Mouse (Mus musculus): ENCODE results near the gene Vps54. TPM values are rescaled to one million over a fixed set of nuclear protein-coding genes. Genes with fewer than 3 reads are reported as not detected.

Gene Vps54
- polyA plus RNA-seq, 1 experiment, result 25.6 TPM

GRCm38 (mm10) chr11:21328141-21328540, 89.1 kb downstream of the Vps54 start:
- DNase-seq (ENCODE audit: extremely low spot score in 1 of 2, low spot score in 1 of 2), result no peak

- no peak for DNase-seq (ENCODE audit: extremely low spot score in 1 of 2, low spot score in 1 of 2)
These were observed 93.7 kb downstream of the Vps54 start for GRCm38 (mm10) chr11:21332639-21333295.

- no peak for DNase-seq (ENCODE audit: extremely low spot score in 1 of 2, low spot score in 1 of 2)
These were observed 98.8 kb downstream of the Vps54 start for GRCm38 (mm10) chr11:21337855-21338254.

GRCm38 (mm10) chr11:21339088-21339487, 100.0 kb downstream of the Vps54 start:
- peak; percentile 24 to 45 for DNase-seq (ENCODE audit: extremely low spot score in 1 of 2, low spot score in 1 of 2)

- DNase-seq (ENCODE audit: extremely low spot score in 1 of 2, low spot score in 1 of 2), result no peak
These were observed 104.4 kb downstream of the Vps54 start for GRCm38 (mm10) chr11:21343490-21343889.

GRCm38 (mm10) chr11:21346020-21346419, 106.9 kb downstream of the Vps54 start:
- no peak for DNase-seq (ENCODE audit: extremely low spot score in 1 of 2, low spot score in 1 of 2)

- no peak for DNase-seq (ENCODE audit: extremely low spot score in 1 of 2, low spot score in 1 of 2)
These were observed 109.8 kb downstream of the Vps54 start for GRCm38 (mm10) chr11:21348890-21349289.

- DNase-seq (ENCODE audit: extremely low spot score in 1 of 2, low spot score in 1 of 2), result no peak
These were observed 112.2 kb downstream of the Vps54 start for GRCm38 (mm10) chr11:21351296-21351695.

- DNase-seq (ENCODE audit: extremely low spot score in 1 of 2, low spot score in 1 of 2), result no peak
These were observed 124.3 kb downstream of the Vps54 start for GRCm38 (mm10) chr11:21363144-21363940.

GRCm38 (mm10) chr11:21368466-21368865, 129.4 kb downstream of the Vps54 start:
- DNase-seq (ENCODE audit: extremely low spot score in 1 of 2, low spot score in 1 of 2), result no peak

GRCm38 (mm10) chr11:21369248-21370016, 130.4 kb downstream of the Vps54 start:
- DNase-seq (ENCODE audit: extremely low spot score in 1 of 2, low spot score in 1 of 2), result no peak

GRCm38 (mm10) chr11:21370399-21371121, 131.5 kb downstream of the Vps54 start:
- peak; percentile 13 to 55 for DNase-seq (ENCODE audit: extremely low spot score in 1 of 2, low spot score in 1 of 2)

Other genes starting within 250 kb of the Vps54 start
- 29.1 and 32.7 TPM in 2 replicates for gene Peli1, start 148.0 kb upstream of the Vps54 start, polyA plus RNA-seq (2012; rRNA removed)
- 53.8 and 57.0 TPM in 2 replicates for gene Ugp2, start 131.9 kb downstream of the Vps54 start, polyA plus RNA-seq (2012; rRNA removed)

Measured in frontal cortex, adult 2 months (tissue).